Mouse (Mus musculus) forebrain, embryonic 15.5 days (tissue): ENCODE results near the gene Gm21987. TPM values are rescaled to one million over a fixed set of nuclear protein-coding genes. Genes with fewer than 3 reads are reported as not detected.

Experiments
- ATAC-seq: fragments of 200-750 bp; cut with Nextera tagmentation; replicated peaks from 2 replicates; pipeline ENCODE4 v1.8.0; 2017; ENCODE audit warnings: mild to moderate bottlenecking, moderate TSS enrichment, moderate library complexity
- H3K27ac ChIP-seq: fragments of 300-500 bp; sonication (generic); replicated peaks from 2 replicates; pipeline ENCODE4 v1.5.1; 2015; ENCODE audit warnings: mild to moderate bottlenecking, inconsistent platforms
- H3K27me3 ChIP-seq: fragments of 300-500 bp; sonication (generic); 2 replicates; pipeline ENCODE4 v1.6.1; 2015; ENCODE audit warnings: inconsistent platforms
- H3K36me3 ChIP-seq: fragments of 300-500 bp; sonication (generic); 2 replicates; pipeline ENCODE4 v1.6.1; 2015; ENCODE audit warnings: mild to moderate bottlenecking, inconsistent platforms
- H3K4me1 ChIP-seq: fragments of 300-500 bp; sonication (generic); 2 replicates; pipeline ENCODE4 v1.6.1; 2015; ENCODE audit warnings: inconsistent platforms
- H3K4me2 ChIP-seq: fragments of 300-500 bp; sonication (generic); replicated peaks from 2 replicates; pipeline ENCODE4 v1.6.1; 2015; ENCODE audit warnings: mild to moderate bottlenecking, inconsistent platforms
- H3K4me3 ChIP-seq: fragments of 300-500 bp; sonication (generic); 2 replicates; pipeline ENCODE4 v1.5.1; 2015; ENCODE audit warnings: mild to moderate bottlenecking, inconsistent platforms
- H3K9ac ChIP-seq: fragments of 300-500 bp; sonication (generic); replicated peaks from 2 replicates; pipeline ENCODE4 v1.6.1; 2015; ENCODE audit warnings: mild to moderate bottlenecking, inconsistent platforms
- H3K9me3 ChIP-seq: fragments of 300-500 bp; sonication (generic); 2 replicates; pipeline ENCODE4 v1.6.1; 2016; ENCODE audit warnings: inconsistent platforms
- WGBS: fragments of 180-500 bp; shearing (Covaris S2); methylation state at CpG from one replicate; pipeline ENCODE4 v1.1.7; 2015; ENCODE audit warnings: mixed read lengths; 5-methylcytosine and 5-hydroxymethylcytosine counted together
- polyA plus RNA-seq: library from polyadenylated mRNA; unstranded; fragments of >200 nt; fragmentation: Nextera tagmentation; extraction: Ambion mirVana; gene quantifications from 2 replicates; pipeline ENCODE4 v1.2.1, GENCODE M21; 2015

Gene Gm21987
- polyA plus RNA-seq, 1 experiment from 2014 or later: not detected

- ATAC-seq: no peak
Measured at GRCm38 (mm10) chr16:38350939-38351338, 4.1 kb downstream of the Gm21987 start.

GRCm38 (mm10) chr16:38352031-38352430 lies 5.2 kb downstream of the Gm21987 start:
- no peak for ATAC-seq
- peaks cover 13% of the 10 kb centered on the region for H3K4me1 ChIP-seq
- no peak overlapping the region for H3K9ac ChIP-seq
- no peaks in the 10 kb centered on the region for H3K9me3 ChIP-seq
- no peak overlapping the region for H3K4me2 ChIP-seq
- peaks cover 28% of the 10 kb centered on the region for H3K36me3 ChIP-seq
- H3K27me3 ChIP-seq: no peaks in the 10 kb centered on the region
- 82% methylated on average over 7 of the region's 7 CpGs for WGBS
- no peak overlapping the region; the same call in 1 of the 2 replicates for H3K27ac ChIP-seq
- no peak overlapping the region for H3K4me3 ChIP-seq

More at GRCm38 (mm10) chr16:38350939-38351338, 4.1 kb downstream of the Gm21987 start:
- 84% methylated on average over 6 of the region's 6 CpGs for WGBS
- Histone ChIP-seq H3K36me3 (peaks cover 28% of the 10 kb centered on the region), H3K4me1 (peaks cover 17% of the 10 kb centered on the region), H3K4me3 (no peak overlapping the region), H3K27me3 (no peaks in the 10 kb centered on the region), H3K27ac (no peak overlapping the region), H3K4me2 (no peak overlapping the region), H3K9me3 (no peaks in the 10 kb centered on the region), H3K9ac (no peak overlapping the region)

GRCm38 (mm10) chr16:38352851-38353250 lies 6.0 kb downstream of the Gm21987 start:
- no peak for ATAC-seq
- Histone ChIP-seq H3K4me1 (peaks cover 8% of the 10 kb centered on the region), H3K9ac (no peak overlapping the region), H3K4me2 (no peak overlapping the region), H3K27me3 (no peaks in the 10 kb centered on the region), H3K36me3 (peaks cover 28% of the 10 kb centered on the region), H3K27ac (no peak overlapping the region), H3K4me3 (no peak overlapping the region), H3K9me3 (no peaks in the 10 kb centered on the region)

GRCm38 (mm10) chr16:38353642-38354041 lies 6.8 kb downstream of the Gm21987 start:
- H3K9me3 ChIP-seq: no peaks in the 10 kb centered on the region

GRCm38 (mm10) chr16:38354185-38354913 lies 7.5 kb downstream of the Gm21987 start:
- no peak for ATAC-seq
- Histone ChIP-seq H3K27ac (no peak overlapping the region), H3K27me3 (no peaks in the 10 kb centered on the region), H3K4me1 (no peaks in the 10 kb centered on the region), H3K9me3 (no peaks in the 10 kb centered on the region), H3K9ac (no peak overlapping the region), H3K36me3 (peaks cover 26% of the 10 kb centered on the region), H3K4me3 (no peak overlapping the region), H3K4me2 (no peak overlapping the region)
- 95% methylated on average over 5 of the region's 5 CpGs for WGBS

More at GRCm38 (mm10) chr16:38353642-38354041, 6.8 kb downstream of the Gm21987 start:
- Histone ChIP-seq H3K27me3 (no peaks in the 10 kb centered on the region), H3K4me3 (no peak overlapping the region), H3K9ac (no peak overlapping the region), H3K4me1 (no peaks in the 10 kb centered on the region), H3K36me3 (peaks cover 28% of the 10 kb centered on the region), H3K4me2 (no peak overlapping the region), H3K27ac (no peak overlapping the region)
- WGBS: 91% methylated on average over 2 of the region's 2 CpGs
- no peak for ATAC-seq

- ATAC-seq: no peak
- Histone ChIP-seq H3K9me3 (no peaks in the 10 kb centered on the region), H3K36me3 (no peaks in the 10 kb centered on the region), H3K27me3 (no peaks in the 10 kb centered on the region), H3K9ac (no peak overlapping the region), H3K4me2 (no peak overlapping the region), H3K4me1 (no peaks in the 10 kb centered on the region), H3K4me3 (no peak overlapping the region), H3K27ac (no peak overlapping the region)
- WGBS: 93% methylated on average over 6 of the region's 6 CpGs
Measured at GRCm38 (mm10) chr16:38358256-38358812, 11.5 kb downstream of the Gm21987 start.

GRCm38 (mm10) chr16:38359241-38359640 lies 12.4 kb downstream of the Gm21987 start:
- Histone ChIP-seq H3K9ac (no peak overlapping the region), H3K4me1 (no peaks in the 10 kb centered on the region), H3K27me3 (no peaks in the 10 kb centered on the region), H3K4me3 (no peak overlapping the region), H3K4me2 (no peak overlapping the region), H3K27ac (no peak overlapping the region), H3K9me3 (no peaks in the 10 kb centered on the region), H3K36me3 (no peaks in the 10 kb centered on the region)
- 90% methylated on average over 2 of the region's 2 CpGs for WGBS
- no peak for ATAC-seq

- Histone ChIP-seq H3K4me1 (no peaks in the 10 kb centered on the region), H3K4me2 (no peak overlapping the region), H3K9ac (no peak overlapping the region), H3K4me3 (no peak overlapping the region), H3K9me3 (no peaks in the 10 kb centered on the region), H3K27me3 (no peaks in the 10 kb centered on the region), H3K36me3 (no peaks in the 10 kb centered on the region), H3K27ac (no peak overlapping the region)
- ATAC-seq: no peak
- WGBS: 81% methylated on average over 3 of the region's 3 CpGs
Measured at GRCm38 (mm10) chr16:38359857-38360256, 13.0 kb downstream of the Gm21987 start.

- H3K4me3 ChIP-seq: no peak overlapping the region
- ATAC-seq: no peak
- no peaks in the 10 kb centered on the region for H3K36me3 ChIP-seq
- no peaks in the 10 kb centered on the region for H3K9me3 ChIP-seq
- WGBS: 16% methylated on average over 2 of the region's 2 CpGs
- no peak overlapping the region for H3K4me2 ChIP-seq
- no peaks in the 10 kb centered on the region for H3K4me1 ChIP-seq
- H3K9ac ChIP-seq: no peak overlapping the region
- H3K27ac ChIP-seq: no peak overlapping the region
- H3K27me3 ChIP-seq: no peaks in the 10 kb centered on the region
Measured at GRCm38 (mm10) chr16:38360317-38360716, 13.5 kb downstream of the Gm21987 start.

- Histone ChIP-seq H3K9me3 (no peaks in the 10 kb centered on the region), H3K4me1 (no peaks in the 10 kb centered on the region), H3K9ac (no peak within 1 kb of the TSS), H3K4me3 (no peak within 1 kb of the TSS), H3K36me3 (no peaks in the 10 kb centered on the region), H3K27ac (no peak within 1 kb of the TSS), H3K27me3 (no peaks in the 10 kb centered on the region), H3K4me2 (no peak within 1 kb of the TSS)
- WGBS: 80% methylated on average over 10 of the region's 10 CpGs
- ATAC-seq: no peak
Measured at GRCm38 (mm10) chr16:38361933-38362332, 15.1 kb downstream of the Gm21987 start, which contains the start of gene Popdc2. Gene Popdc2, plus strand, starts transcription at chr16:38362209.

- whole genome bisulfite sequencing: 86% methylated on average over 20 of the region's 20 CpGs
- ATAC-seq: no peak
- no peak overlapping the region for H3K27ac ChIP-seq
- no peak overlapping the region for H3K4me3 ChIP-seq
- no peaks in the 10 kb centered on the region for H3K27me3 ChIP-seq
- no peaks in the 10 kb centered on the region for H3K36me3 ChIP-seq
- H3K9me3 ChIP-seq: no peaks in the 10 kb centered on the region
- no peaks in the 10 kb centered on the region for H3K4me1 ChIP-seq
- no peak overlapping the region for H3K4me2 ChIP-seq
- no peak overlapping the region for H3K9ac ChIP-seq
Measured at GRCm38 (mm10) chr16:38362493-38363255, 15.8 kb downstream of the Gm21987 start.

GRCm38 (mm10) chr16:38363256-38363595 lies 16.4 kb downstream of the Gm21987 start:
- Histone ChIP-seq H3K9ac (no peak overlapping the region), H3K36me3 (no peaks in the 10 kb centered on the region)

More at GRCm38 (mm10) chr16:38363256-38363595, 16.4 kb downstream of the Gm21987 start:
- Histone ChIP-seq H3K9me3 (no peaks in the 10 kb centered on the region), H3K4me1 (no peaks in the 10 kb centered on the region), H3K27ac (no peak overlapping the region), H3K27me3 (no peaks in the 10 kb centered on the region), H3K4me2 (no peak overlapping the region), H3K4me3 (no peak overlapping the region)
- WGBS: 95% methylated on average over 3 of the region's 3 CpGs
- no peak for ATAC-seq
